In the genomic region with DNA sequence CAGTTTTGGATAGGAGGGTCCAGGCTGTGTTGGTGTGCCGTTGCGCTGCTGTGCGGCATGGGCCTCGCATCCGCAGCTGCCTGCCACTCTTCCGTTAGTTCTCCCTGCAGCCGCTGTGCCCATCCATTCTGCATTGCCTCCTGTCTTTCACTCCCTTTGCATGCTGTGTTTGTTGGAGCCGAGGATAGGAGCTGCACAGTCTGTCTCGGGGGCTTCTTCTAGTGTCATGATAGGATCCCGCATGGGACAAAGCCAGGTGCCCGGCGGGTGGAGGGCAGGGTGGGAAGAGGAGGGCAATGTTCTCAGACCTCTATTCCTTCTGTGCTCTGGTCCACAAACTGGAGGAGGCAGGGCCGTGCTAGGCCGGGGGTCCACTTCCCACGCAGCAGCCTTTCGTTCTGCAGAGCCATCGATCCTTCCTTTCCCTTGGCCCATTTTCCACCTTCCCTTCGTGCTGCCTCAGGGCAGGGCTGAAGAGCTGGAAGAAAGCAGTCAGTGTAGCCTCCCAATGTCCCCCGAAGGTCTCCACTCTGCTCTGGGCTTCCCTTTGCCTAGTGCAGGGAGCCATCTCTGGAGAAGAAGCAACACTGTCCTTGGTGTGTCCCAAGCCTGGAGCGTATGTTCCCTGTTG, we compare ENCODE assay signal across 25 mouse cellular contexts. TPM values are rescaled to one million over a fixed set of nuclear protein-coding genes. Genes with fewer than 3 reads are reported as not detected.
DNase-seq lines count a peak whose midpoint lies in the region; TF ChIP-seq lines count a peak whose summit lies in the region.
"Had no signal": no experiment of that assay in that cellular context is flagged by ENCODE, and none has a peak within 500 bp of the region (broad histone marks: within the 10 kb centered on the region; RNA-seq: fewer than 3 reads in every experiment).

No protein-coding gene starts in this region.

- H3K4me3 ChIP-seq in spleen, adult 2 months (ENCODE audit: extremely low read depth, insufficient read depth, insufficient read length), result no peak overlapping the region
- H3K4me3 ChIP-seq in small intestine, adult 2 months (ENCODE audit: low read depth, low read length), result no peak overlapping the region
- H3K4me3 ChIP-seq: embryonic facial prominence, embryonic 15.5 days; forebrain, embryonic 15.5 days; liver, embryonic 13.5 days; neural tube, embryonic 15.5 days had no signal

- H3K27me3 ChIP-seq in spleen, adult 2 months (ENCODE audit: control insufficient read depth, insufficient read depth, low read length), result no peaks in the 10 kb centered on the region
- H3K27me3 ChIP-seq in small intestine, adult 2 months (ENCODE audit: control insufficient read depth, insufficient read depth, low read length), result no peaks in the 10 kb centered on the region
- H3K27me3 ChIP-seq: embryonic facial prominence, embryonic 15.5 days; forebrain, embryonic 15.5 days; liver, embryonic 13.5 days; neural tube, embryonic 15.5 days; Patski had no signal

- H3K4me1 ChIP-seq in spleen, adult 2 months (ENCODE audit: control insufficient read depth, insufficient read depth, insufficient read length), result peaks cover 27% of the 10 kb centered on the region
- no peaks in the 10 kb centered on the region for H3K4me1 ChIP-seq in small intestine, adult 2 months (ENCODE audit: control insufficient read depth, insufficient read depth, insufficient read length, low read length)

- DNase-seq in heart, adult 11 months, result peak; percentile 83
- DNase-seq in heart, adult 9 months (ENCODE audit: low spot score in 2 of 2), result no peak
- no peak for DNase-seq in spleen, adult 2 months (ENCODE audit: low read depth in 1 of 2, low spot score in 2 of 2)
- DNase-seq in spleen, postnatal 4 days (ENCODE audit: low spot score in 2 of 2), result no peak
- DNase-seq in thymus, postnatal 36 days, result peak; percentile 51 to 56
- DNase-seq in right cerebral cortex, adult 18-20 months, result no peak
- no peak for DNase-seq in liver
- DNase-seq: adrenal gland, postnatal 10 days; cerebellum, adult 11 months; cerebellum, adult 9-11 months; embryo, embryonic 11 days; heart, postnatal 14 days; kidney, adult 18-20 months; left cerebral cortex, postnatal 4 days; liver, embryonic 13.5 days; lung, adult 2 months; midbrain, embryonic 14.5 days; retina, postnatal 1 day; right cerebral cortex, postnatal 25 days had no signal

- no peak for TF ChIP-seq CTCF in spleen, adult 2 months (IDR thresholded peaks at IDR 0.05; ENCODE audit: extremely low read depth, insufficient read depth, insufficient read length, insufficient replicate concordance)
- TF ChIP-seq CTCF in small intestine, adult 2 months (IDR thresholded peaks at IDR 0.05; ENCODE audit: extremely low read depth, insufficient read length, insufficient replicate concordance, low read depth, low read length), result no peak

- peak overlapping the region; percentile 91 for H3K27ac ChIP-seq in spleen, adult 2 months (ENCODE audit: insufficient read depth, low read length)
- 0 out of 2 replicates have a peak overlapping the region, but pooled peaks have one; percentile 0 for H3K27ac ChIP-seq in small intestine, adult 2 months (ENCODE audit: insufficient read depth, low read depth, low read length)
- H3K27ac ChIP-seq: embryonic facial prominence, embryonic 15.5 days; forebrain, embryonic 15.5 days; kidney, postnatal 0 days; liver, embryonic 13.5 days; neural tube, embryonic 15.5 days had no signal

- peaks cover 40% of the 10 kb centered on the region for H3K36me3 ChIP-seq in spleen, adult 2 months (ENCODE audit: control insufficient read depth, insufficient read depth, low read length)
- peaks cover 39% of the 10 kb centered on the region for H3K36me3 ChIP-seq in small intestine, adult 2 months (ENCODE audit: control insufficient read depth, insufficient read depth, low read length)
- H3K36me3 ChIP-seq: embryonic facial prominence, embryonic 15.5 days; forebrain, embryonic 15.5 days had no signal

- TF ChIP-seq POLR2A in spleen, adult 2 months (IDR thresholded peaks at IDR 0.05; ENCODE audit: low read depth, low read length), result no peak
- TF ChIP-seq POLR2A in small intestine, adult 2 months (IDR thresholded peaks at IDR 0.05; ENCODE audit: low read depth, low read length), result no peak

- 93% methylated on average over 20 of the region's 20 CpGs for WGBS in spleen, adult 2 months
- WGBS in small intestine, adult 2 months, result 95% methylated on average over 20 of the region's 20 CpGs

RNA-seq across cellular contexts. Expression of a gene that starts 5.9 kb away (rescaled TPM):
- polyA plus RNA-seq in spleen, adult 2 months (2012; rRNA removed), result 41.7 and 46.8 TPM in 2 replicates
- 5.0 and 7.7 TPM in 2 replicates for polyA plus RNA-seq in small intestine, adult 2 months (2012; rRNA removed)

RNA-seq across cellular contexts. Expression of a gene that starts 10.4 kb away (rescaled TPM):
- 24.4 and 38.0 TPM in 2 replicates for polyA plus RNA-seq in spleen, adult 2 months (2012; rRNA removed)
- polyA plus RNA-seq in small intestine, adult 2 months (2012; rRNA removed), result 25.3 and 45.1 TPM in 2 replicates

RNA-seq across cellular contexts. Expression of a gene that starts 15.6 kb away (rescaled TPM):
- 87.3 and 98.7 TPM in 2 replicates for polyA plus RNA-seq in spleen, adult 2 months (2012; rRNA removed)
- 3.5 and 7.9 TPM in 2 replicates for polyA plus RNA-seq in small intestine, adult 2 months (2012; rRNA removed)

RNA-seq across cellular contexts. Expression of a gene that starts 29.6 kb away (rescaled TPM):
- 21.2 and 29.4 TPM in 2 replicates for polyA plus RNA-seq in spleen, adult 2 months (2012; rRNA removed)
- 41.6 and 62.7 TPM in 2 replicates for polyA plus RNA-seq in small intestine, adult 2 months (2012; rRNA removed)

RNA-seq across cellular contexts. Expression of a gene that starts 29.7 kb away (rescaled TPM):
- polyA plus RNA-seq in spleen, adult 2 months (2012; rRNA removed), result 84.6 and 110 TPM in 2 replicates
- polyA plus RNA-seq in small intestine, adult 2 months (2012; rRNA removed), result 24.3 and 53.4 TPM in 2 replicates

Comparison
In these comparisons a context has a peak if more than half of its experiments do, and no peak if none do; other contexts are left out.
1. DNase-seq: peak in heart, adult 11 months (single experiment) and thymus, postnatal 36 days (2 of 2); none in heart, adult 9 months (0 of 2), spleen, adult 2 months (0 of 2), spleen, postnatal 4 days (0 of 2), right cerebral cortex, adult 18-20 months (single experiment) and liver (single experiment).